ENCODE assay signal across 16 mouse cellular contexts in the genomic region with DNA sequence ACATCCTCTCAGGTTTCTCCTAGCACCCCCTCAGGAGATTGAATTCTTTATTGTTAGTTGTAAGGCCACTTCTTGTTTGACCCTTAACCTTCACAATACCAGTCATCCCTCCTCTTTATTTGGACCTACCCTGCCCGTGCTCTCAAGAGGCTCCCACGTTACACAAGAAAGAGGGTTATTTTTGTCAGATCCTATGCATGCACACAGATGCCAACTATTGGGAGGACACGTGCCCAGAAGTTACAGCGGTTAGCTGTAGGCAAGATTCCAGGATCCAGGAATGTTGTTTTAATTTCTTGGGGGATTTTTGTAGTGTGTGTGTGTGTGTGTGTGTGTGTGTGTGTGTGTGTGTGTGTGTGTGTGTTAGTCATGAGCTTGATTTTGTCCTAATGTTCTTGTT.
"Had no signal": no experiment of that assay in that cellular context is flagged by ENCODE, and none has a peak within 500 bp of the region (broad histone marks: within the 10 kb centered on the region; RNA-seq: fewer than 3 reads in every experiment).

No protein-coding gene starts in this region.

- H3K4me2 ChIP-seq: liver, embryonic 11.5 days; liver, embryonic 15.5 days; midbrain, embryonic 13.5 days; neural tube, embryonic 12.5 days had no signal

- H3K9me3 ChIP-seq: limb, embryonic 10.5 days; liver, embryonic 15.5 days; megakaryocyte, embryonic 14.5 days; midbrain, embryonic 13.5 days; neural tube, embryonic 12.5 days had no signal

- H3K4me1 ChIP-seq: liver, embryonic 15.5 days; megakaryocyte, embryonic 14.5 days; neural tube, embryonic 12.5 days had no signal

- H3K4me3 ChIP-seq: left cerebral cortex, adult 2 months; limb, embryonic 10.5 days; liver, embryonic 15.5 days; megakaryocyte, embryonic 14.5 days; midbrain, embryonic 13.5 days; neural tube, embryonic 12.5 days had no signal

- DNase-seq: kidney, postnatal 10 days; kidney, postnatal 4 days; lung, adult 2 months; lung, postnatal 10 days; right cerebral cortex, postnatal 4 days; spleen, adult 18-20 months; thymus, adult 18-20 months; thymus, postnatal 14 days had no signal

- ATAC-seq: midbrain, embryonic 13.5 days had no signal

- H3K9ac ChIP-seq: liver, embryonic 15.5 days; midbrain, embryonic 13.5 days; neural tube, embryonic 12.5 days had no signal

- H3K27ac ChIP-seq: left cerebral cortex, adult 2 months; limb, embryonic 10.5 days; liver, embryonic 15.5 days; macrophage; midbrain, embryonic 13.5 days; neural tube, embryonic 12.5 days had no signal

- H3K27me3 ChIP-seq: liver, embryonic 15.5 days; midbrain, embryonic 13.5 days; neural tube, embryonic 12.5 days had no signal

- H3K36me3 ChIP-seq: limb, embryonic 10.5 days; liver, embryonic 15.5 days; midbrain, embryonic 13.5 days; neural tube, embryonic 12.5 days had no signal
